Mouse (Mus musculus) liver, embryonic 11.5 days (tissue): ENCODE results near the gene Serpina1e. TPM values are rescaled to one million over a fixed set of nuclear protein-coding genes. Genes with fewer than 3 reads are reported as not detected.
"Not testable (repeated sequence)": the region's sequence is repeated elsewhere in the genome, so short reads cannot be mapped to it uniquely, and the experiment has no call there.

ENCODE experiments used
- ATAC-seq: fragments of 200-750 bp; cut with Nextera tagmentation; replicated peaks from 2 replicates; pipeline ENCODE4 v1.8.0; 2017; ENCODE audit warnings: moderate number of reproducible peaks, mild to moderate bottlenecking, moderate TSS enrichment, moderate library complexity; ENCODE audit not compliant: low FRiP score
- DNase-seq: peaks from one replicate; pipeline ENCODE4 v3.0.0-alpha.2; 2017; ENCODE audit warnings: low spot score
- H3K27ac ChIP-seq: fragments of 300-500 bp; sonication (generic); 2 replicates; pipeline ENCODE4 v1.5.1; 2014; ENCODE audit warnings: mild to moderate bottlenecking, low read depth, low read length, control low read depth
- H3K27me3 ChIP-seq: fragments of 300-500 bp; sonication (generic); replicated peaks from 2 replicates; pipeline ENCODE4 v1.6.1; 2014; ENCODE audit warnings: low read length, mixed read lengths; ENCODE audit not compliant: control insufficient read depth, insufficient read depth
- H3K36me3 ChIP-seq: fragments of 300-500 bp; sonication (generic); 2 replicates; pipeline ENCODE4 v1.6.1; 2014; ENCODE audit warnings: mild to moderate bottlenecking, low read length, moderate library complexity, mixed read lengths; ENCODE audit not compliant: control insufficient read depth, insufficient read depth
- H3K4me1 ChIP-seq: fragments of 300-500 bp; sonication (generic); replicated peaks from 2 replicates; pipeline ENCODE4 v1.6.1; 2014; ENCODE audit warnings: low read length, mixed read lengths; ENCODE audit not compliant: control insufficient read depth, insufficient read depth
- H3K4me2 ChIP-seq: fragments of 300-500 bp; sonication (generic); 2 replicates; pipeline ENCODE4 v1.6.1; 2014; ENCODE audit warnings: mild to moderate bottlenecking, control low read depth, moderate library complexity
- H3K4me3 ChIP-seq: fragments of 300-500 bp; sonication (generic); 2 replicates; pipeline ENCODE4 v1.5.1; 2014; ENCODE audit warnings: low read depth, low read length, control low read depth
- H3K9ac ChIP-seq: fragments of 300-500 bp; sonication (generic); 2 replicates; pipeline ENCODE4 v1.6.1; 2014; ENCODE audit warnings: low read depth, low read length, control low read depth
- H3K9me3 ChIP-seq: fragments of 300-500 bp; sonication (generic); 2 replicates; pipeline ENCODE4 v1.6.1; 2016; ENCODE audit warnings: low read length, inconsistent platforms, mixed read lengths; ENCODE audit not compliant: control insufficient read depth
- WGBS: fragments of 180-500 bp; shearing (Covaris S2); extraction: QIAGEN DNeasy Blood & Tissue Kit; methylation state at CpG from one replicate; pipeline ENCODE4 v1.1.7; 2014; 5-methylcytosine and 5-hydroxymethylcytosine counted together
- polyA plus RNA-seq: library from polyadenylated mRNA; unstranded; fragments of >200 nt; fragmentation: Nextera tagmentation; extraction: Ambion mirVana; gene quantifications from 2 replicates; pipeline ENCODE4 v1.2.1, GENCODE M21; 2014

Gene Serpina1e
- polyA plus RNA-seq, 1 experiment from 2014 or later, result 37.7 TPM

DNA sequence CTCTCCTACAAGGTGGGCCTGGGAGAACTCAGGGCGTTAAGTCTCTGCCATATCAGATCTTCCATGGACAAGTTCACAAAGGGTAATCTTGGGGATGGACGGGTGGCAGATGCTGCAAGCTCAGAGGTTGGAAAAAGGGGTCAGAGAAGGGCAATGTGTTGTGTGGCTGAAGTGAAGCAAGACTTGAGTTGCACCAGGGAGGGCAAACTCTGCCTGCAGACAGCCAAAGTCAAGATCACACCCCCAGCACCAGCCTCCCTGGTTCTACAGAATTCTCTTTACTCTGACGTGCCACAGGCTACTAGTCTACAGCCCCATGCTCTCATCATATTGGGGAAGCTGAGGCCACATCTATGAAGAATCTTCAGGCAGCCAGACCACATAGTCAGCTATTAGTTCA lies 5.8 kb downstream of the Serpina1e start:
- not testable (repeated sequence) for H3K36me3 ChIP-seq, H3K4me3 ChIP-seq, H3K27me3 ChIP-seq, H3K4me2 ChIP-seq, DNase-seq, H3K9me3 ChIP-seq, ATAC-seq, H3K9ac ChIP-seq, H3K27ac ChIP-seq, H3K4me1 ChIP-seq
- 72% methylated on average over 3 of the region's 3 CpGs for WGBS

DNA sequence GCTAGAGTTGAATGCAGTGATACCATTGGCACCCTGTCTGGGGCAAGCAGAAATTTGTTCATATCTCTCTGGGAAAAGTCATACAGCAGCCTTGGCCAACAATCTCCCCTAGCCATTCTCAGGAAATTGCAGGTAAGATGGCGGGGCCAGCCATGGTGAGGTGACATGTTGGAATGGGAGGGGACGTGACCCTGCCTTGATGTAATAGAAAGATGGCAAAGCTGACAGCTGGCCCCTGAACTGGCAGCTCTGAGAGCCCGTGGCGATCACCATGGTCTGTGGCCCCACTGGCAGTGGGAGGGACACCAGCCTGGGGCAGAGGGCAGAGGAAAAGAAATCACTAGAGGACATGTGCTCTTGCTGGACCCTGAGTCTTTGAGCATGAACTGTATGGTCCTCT lies 12.5 kb downstream of the Serpina1e start:
- H3K4me2 ChIP-seq, result no peak overlapping the region
- no peak overlapping the region for H3K9ac ChIP-seq
- 77% methylated on average over 4 of the region's 4 CpGs for WGBS

DNA sequence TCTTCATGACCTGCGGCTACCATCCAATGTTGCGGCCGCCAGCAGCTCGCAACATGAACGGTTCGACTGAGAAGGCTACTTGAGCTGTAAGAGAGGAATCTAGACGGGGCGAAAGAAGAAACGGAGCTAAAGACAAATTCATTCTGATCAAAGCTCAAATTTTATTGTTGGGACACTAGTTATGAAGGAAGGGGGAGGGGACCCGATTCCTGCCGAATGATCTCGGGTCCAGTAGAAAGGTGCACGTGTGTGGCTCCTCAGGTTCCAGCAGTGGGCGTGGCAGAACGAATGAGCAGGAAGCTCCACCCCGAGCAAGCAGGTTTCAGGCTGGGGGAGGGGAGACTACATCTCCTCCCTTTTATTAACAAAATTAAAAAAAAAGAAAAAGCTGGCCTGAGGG lies 49.6 kb downstream of the Serpina1e start:
- WGBS, result 96% methylated on average over 10 of the region's 16 CpGs
- not testable (repeated sequence) for H3K36me3 ChIP-seq, H3K4me1 ChIP-seq, H3K4me3 ChIP-seq, ATAC-seq, H3K9ac ChIP-seq, H3K27ac ChIP-seq, DNase-seq, H3K27me3 ChIP-seq, H3K9me3 ChIP-seq, H3K4me2 ChIP-seq

More for the DNA sequence above, 12.5 kb downstream of the Serpina1e start:
- no peak overlapping the region for H3K4me3 ChIP-seq
- no peaks in the 10 kb centered on the region for H3K27me3 ChIP-seq
- no peak overlapping the region for H3K27ac ChIP-seq
- H3K36me3 ChIP-seq, result no peaks in the 10 kb centered on the region
- no peaks in the 10 kb centered on the region for H3K9me3 ChIP-seq
- ATAC-seq (no peak), DNase-seq (no peak)
- H3K4me1 ChIP-seq, result no peaks in the 10 kb centered on the region

DNA sequence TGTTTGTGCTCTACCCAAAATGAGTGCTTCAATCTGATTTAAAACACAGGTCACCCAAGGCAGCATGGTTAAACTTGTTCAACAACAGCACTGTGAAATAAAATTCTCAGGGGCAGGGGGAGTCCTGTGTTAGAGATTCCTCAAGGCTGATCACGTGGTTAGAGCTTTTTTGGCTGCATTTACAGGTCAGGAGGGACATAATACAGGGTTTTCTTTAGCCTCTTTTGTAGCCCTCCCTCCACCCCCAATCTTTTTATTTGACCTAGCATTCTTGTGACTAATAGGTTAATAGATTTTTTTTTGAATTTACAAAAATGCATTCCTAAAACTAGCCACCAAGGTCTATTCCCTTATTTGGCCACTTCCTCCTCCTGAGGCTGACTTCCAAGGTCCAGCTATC lies 51.0 kb downstream of the Serpina1e start:
- not testable (repeated sequence) for H3K36me3 ChIP-seq, H3K4me3 ChIP-seq, H3K27me3 ChIP-seq, H3K4me2 ChIP-seq, DNase-seq, H3K9me3 ChIP-seq, H3K9ac ChIP-seq, ATAC-seq, H3K27ac ChIP-seq, H3K4me1 ChIP-seq
- WGBS, result 23% methylated on average over 1 of the region's 1 CpGs

DNA sequence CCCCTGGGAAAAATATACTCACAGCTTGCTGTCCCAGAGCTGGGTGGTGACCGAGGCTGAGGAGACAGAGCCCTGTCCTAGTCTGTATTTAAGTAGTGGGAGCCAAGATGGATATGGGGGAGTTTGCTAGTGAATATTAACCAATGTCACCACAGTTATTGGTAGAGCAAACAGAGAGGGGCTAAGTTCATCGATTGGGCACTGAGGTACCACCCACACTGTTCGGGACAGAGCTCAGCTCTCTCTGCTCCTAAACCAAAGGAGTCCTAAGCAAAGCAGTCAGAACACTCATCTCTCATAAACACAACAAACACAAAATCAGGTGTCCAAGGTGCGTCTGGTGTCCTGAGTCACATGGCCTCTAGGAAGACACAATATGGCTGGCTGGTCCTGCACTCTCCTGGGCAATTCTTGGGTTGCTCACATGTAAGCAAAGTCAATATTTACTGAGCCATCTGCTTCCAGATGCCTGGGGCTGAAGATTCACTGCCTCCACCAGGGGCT lies 53.9 kb downstream of the Serpina1e start, which contains the start of gene Serpina1c:
Gene Serpina1c, minus strand, starts transcription at position 51 of the 504 bp plus-strand sequence.
- H3K27ac ChIP-seq, H3K36me3 ChIP-seq, H3K27me3 ChIP-seq, H3K9me3 ChIP-seq, H3K4me3 ChIP-seq, ATAC-seq, H3K4me1 ChIP-seq, H3K9ac ChIP-seq, DNase-seq, H3K4me2 ChIP-seq: not testable (repeated sequence)
- 67% methylated on average over 4 of the region's 4 CpGs for WGBS

DNA sequence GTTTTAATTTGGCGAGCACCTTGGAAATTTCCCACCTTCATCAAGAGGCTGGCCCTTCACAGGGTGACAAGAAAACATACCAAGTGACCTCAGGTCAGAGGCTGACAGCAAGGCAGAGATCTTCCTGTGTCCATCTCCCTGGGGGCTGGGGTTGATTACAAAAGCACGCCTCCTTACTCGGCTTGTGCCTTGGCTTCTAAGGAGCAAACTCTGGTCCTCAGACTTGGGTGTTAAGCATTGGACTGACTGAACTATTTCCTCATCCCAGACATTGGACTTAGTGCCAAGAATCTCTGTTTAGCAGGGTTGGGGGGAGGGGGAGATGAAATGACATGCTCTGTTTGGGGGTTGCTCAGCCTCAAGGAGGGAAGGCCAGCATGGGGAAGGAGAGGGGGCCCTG lies 56.8 kb downstream of the Serpina1e start:
- not testable (repeated sequence) for H3K36me3 ChIP-seq, DNase-seq, H3K27me3 ChIP-seq, ATAC-seq, H3K4me2 ChIP-seq, H3K4me1 ChIP-seq, H3K9ac ChIP-seq, H3K4me3 ChIP-seq, H3K9me3 ChIP-seq, H3K27ac ChIP-seq
- WGBS, result 81% methylated on average over 3 of the region's 3 CpGs

Other genes with a start within 250 kb of the Serpina1e start
- 51.9 and 59.9 TPM in 2 replicates for gene Serpina1d, start 185.4 kb downstream of the Serpina1e start, polyA plus RNA-seq
- gene Serpina1b, start 128.6 kb downstream of the Serpina1e start, polyA plus RNA-seq, result 344 and 359 TPM in 2 replicates
- gene Serpina1a, start 95.4 kb downstream of the Serpina1e start, polyA plus RNA-seq, result 211 and 218 TPM in 2 replicates
- gene Serpina1c, start 54.1 kb downstream of the Serpina1e start, polyA plus RNA-seq, result 20.4 and 21.9 TPM in 2 replicates
- gene Serpina11, start 31.0 kb upstream of the Serpina1e start, polyA plus RNA-seq, result 2.7 and 3.0 TPM in 2 replicates
- not detected in 2 replicates for gene Serpina9, start 54.8 kb upstream of the Serpina1e start, polyA plus RNA-seq
- not detected in 2 replicates for gene Serpina12, start 85.5 kb upstream of the Serpina1e start, polyA plus RNA-seq
- gene Serpina5, start 142.1 kb upstream of the Serpina1e start, polyA plus RNA-seq, result not detected in 2 replicates
- gene Serpina3a, start 153.7 kb upstream of the Serpina1e start, polyA plus RNA-seq, result not detected in 2 replicates
- 0.12 and 0.19 TPM in 2 replicates for gene Serpina3b, start 169.0 kb upstream of the Serpina1e start, polyA plus RNA-seq
- not detected in 2 replicates for gene Serpina3c, start 194.9 kb upstream of the Serpina1e start, polyA plus RNA-seq